Mouse (Mus musculus) spleen, postnatal 0 days (tissue): ENCODE data around the gene Calr. TPM values are rescaled to one million over a fixed set of nuclear protein-coding genes. Genes with fewer than 3 reads are reported as not detected.

ENCODE experiments used
- polyA plus RNA-seq: library from polyadenylated mRNA; unstranded; fragments of >200 nt; fragmentation: Nextera tagmentation; extraction: Ambion mirVana; gene quantifications from 2 replicates; pipeline ENCODE4 v1.2.1, GENCODE M21; 2015

Gene Calr
- polyA plus RNA-seq = 262 and 293 TPM in 2 replicates

DNA sequence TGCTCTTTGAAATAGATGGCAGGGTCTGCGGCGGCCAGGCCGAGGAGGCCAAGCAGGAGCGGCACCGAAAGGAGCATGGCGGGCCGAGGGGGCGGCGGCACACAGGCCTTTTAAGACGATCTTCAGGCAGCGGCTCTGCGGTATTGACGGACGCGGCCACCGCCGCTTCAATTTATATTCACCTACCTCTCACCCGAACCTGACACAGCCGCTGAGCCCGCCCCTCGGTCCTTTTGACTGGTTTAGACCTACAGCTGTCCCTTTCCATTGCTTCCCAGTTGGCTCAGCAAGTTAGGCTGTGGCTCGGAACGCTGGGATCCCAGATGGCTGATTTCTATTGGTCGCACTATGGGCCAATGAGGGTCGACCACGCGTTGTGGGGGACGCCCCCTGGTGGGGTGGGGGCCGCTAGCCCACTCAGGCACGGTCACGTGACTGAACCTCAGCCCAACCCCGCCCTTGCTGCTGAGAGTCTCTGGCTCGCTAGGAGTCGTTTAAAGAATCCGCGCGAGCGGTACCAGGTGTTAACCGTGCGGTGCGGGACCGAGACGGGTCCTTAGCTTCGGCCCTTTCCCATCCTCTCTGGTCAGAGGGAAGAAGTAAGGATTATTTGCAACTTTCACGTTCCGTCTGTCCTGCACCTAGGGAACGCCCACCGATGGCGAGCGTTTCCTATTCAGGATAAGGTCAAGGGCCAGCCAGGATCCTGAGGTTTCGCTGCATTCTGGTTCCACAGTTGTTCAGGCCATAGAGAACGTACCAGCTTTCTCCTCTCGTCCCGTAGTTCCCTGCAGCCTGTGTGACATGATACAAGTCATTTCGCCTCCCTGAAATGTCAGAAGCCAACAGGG lies at the start of gene Calr:
Calr (minus strand) TSS at position 213 of the 851 bp plus-strand sequence.

DNA sequence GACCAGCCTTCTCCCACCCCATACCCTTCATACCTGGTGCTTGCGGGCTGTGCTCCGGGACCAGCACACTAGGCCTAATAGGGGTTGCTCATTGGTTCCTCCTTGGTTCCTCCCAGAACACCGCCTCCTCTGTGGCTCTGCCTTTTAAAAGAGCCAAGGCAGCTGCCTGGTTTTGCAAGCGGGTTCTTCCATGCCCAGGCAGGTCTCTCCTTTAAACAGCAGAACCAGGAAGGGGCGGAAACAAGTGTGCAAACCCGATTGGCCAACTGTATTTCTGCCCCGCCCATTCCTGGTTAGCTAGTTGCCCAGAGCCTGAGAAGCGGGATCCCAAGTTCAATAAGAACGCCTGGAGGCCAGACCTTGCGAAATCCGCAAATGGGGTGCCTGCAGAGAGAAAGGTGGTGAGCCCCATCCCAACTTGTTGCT lies 47.0 kb upstream of the Calr start, which contains the start of gene Gcdh:
Gcdh (minus strand) TSS at position 213 of the 426 bp plus-strand sequence.

DNA sequence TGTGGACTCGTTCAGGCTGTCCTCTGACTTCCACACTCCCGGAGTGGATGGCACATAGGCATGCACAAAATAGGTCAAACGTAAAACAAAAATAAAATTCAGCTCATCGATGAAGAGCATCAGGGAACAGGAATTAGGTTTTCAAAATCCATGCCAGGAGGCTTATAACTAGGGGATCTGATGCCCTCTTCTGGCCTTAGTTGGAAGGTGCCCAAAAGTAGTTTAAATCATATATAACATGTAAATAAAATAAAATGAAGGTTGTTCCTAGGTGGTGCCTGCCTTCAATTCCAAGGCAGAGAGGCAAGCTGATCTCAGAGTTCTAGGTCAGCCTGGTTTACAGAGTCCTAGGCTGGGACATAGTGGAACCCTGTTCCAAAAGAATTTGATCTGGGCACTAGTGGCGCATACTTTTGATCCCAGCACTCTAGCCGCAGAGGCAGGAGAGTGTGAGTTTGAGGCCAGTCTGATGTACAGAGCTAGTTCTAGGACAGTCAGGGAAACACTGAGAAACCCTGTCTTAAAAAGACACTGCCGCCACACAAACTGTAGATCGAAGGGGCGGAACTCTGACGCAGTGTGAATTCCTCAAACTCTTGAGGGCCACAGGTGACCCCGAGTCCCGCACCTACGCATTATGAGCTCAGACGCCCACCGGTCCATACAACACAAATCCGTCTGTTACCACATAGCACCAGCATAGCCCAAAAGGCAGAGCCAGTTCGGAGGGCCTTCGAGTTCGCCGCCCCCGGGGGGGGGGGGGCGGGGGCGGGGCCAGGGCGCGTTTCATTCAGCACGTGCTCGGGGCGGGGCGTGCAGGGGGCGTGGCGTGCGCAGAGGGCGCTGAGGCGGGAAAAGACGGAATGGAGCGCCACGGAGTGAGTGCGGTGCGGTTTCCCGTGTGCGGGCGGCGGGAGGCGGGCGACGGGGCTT lies 24.9 kb upstream of the Calr start, which contains the start of gene Syce2:
Syce2 (plus strand) TSS at position 736 of the 933 bp plus-strand sequence.

DNA sequence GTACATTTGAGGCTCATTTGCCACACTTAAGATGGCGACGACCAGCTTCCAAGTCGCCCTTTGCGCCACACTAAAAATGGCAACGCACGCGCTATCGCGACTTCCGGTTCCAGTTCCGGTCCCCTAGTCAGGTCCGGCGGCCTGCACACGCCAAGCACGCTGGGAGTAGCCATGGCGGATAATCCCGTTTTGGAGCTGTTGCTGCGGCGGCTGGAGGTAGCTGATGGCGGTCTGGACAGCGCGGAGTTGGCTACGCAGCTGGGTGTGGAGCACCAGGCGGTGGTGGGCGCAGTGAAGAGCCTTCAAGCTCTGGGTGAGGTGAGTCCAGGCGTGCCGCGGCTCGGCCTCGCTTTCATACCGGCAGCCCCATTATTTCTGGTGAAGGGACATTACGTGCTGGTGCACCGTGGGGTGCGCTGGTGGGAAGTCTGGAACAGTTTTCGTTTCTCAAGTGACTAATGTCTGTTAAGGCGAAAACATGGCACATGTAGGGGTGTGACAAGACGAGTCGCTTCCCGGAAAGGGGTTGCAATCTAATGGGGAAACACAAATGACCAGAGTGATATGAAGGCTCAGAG lies 10.2 kb upstream of the Calr start, which contains the start of gene Farsa:
Farsa (plus strand) TSS at position 126 of the 578 bp plus-strand sequence.

DNA sequence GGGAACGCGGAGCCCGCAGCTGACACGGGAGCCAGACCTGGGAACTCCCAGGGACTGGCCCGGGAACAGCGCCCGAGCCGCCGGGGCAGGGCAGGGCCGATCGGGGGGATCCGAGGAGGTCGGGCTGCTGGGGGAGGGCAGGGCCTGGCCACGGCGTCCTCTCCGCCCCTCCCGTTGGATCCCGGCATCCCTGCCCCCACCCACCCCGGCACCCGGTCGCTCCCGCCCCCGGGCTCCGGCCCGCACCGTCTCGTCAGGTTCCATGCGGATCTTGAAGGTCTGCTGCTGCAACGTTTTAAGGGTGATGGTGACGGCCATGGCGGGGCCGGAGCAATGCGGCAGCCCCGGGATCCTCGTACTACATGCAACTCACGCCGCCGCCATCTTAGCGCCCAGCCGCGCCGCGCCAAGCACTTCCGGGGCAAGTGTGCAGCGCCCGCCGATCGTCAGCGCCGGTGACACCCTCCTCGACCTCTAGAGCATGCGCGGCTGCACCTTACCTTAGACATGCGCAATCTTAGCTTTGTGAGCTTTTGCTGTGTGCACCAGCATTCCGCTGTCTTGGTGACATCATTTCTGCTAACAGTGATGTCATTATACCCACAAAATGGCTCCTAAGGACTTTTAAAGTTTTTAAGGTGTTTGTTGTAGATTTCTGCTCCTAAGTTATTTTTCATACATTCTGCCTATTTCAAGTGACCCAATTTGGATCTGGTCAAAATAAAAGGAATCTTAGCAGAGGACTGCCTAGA lies 6.3 kb downstream of the Calr start, which contains the start of gene Rad23a:
Rad23a (minus strand) TSS at position 418 of the 752 bp plus-strand sequence.

DNA sequence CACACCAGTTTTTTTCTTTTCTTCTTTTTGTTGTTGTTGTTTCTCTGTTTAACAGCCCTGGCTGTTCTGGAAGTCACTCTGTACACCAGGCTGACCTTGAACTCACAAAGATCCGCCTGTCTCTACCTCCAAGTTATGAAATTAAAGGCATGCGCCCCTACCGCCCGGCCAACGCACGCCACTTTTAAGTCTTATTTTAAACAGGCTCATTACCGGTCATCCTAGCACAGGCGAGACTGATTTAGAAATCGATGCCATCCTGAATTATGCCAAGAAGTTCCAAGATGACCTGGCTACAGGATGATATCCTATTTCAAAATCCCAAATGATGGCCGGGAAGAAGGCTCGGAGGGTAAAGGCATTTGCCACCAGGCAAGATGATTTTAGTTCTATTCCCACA lies 15.2 kb downstream of the Calr start, which contains the start of gene Gadd45gip1:
Gadd45gip1 (plus strand) TSS at position 33 of the 400 bp plus-strand sequence.

DNA sequence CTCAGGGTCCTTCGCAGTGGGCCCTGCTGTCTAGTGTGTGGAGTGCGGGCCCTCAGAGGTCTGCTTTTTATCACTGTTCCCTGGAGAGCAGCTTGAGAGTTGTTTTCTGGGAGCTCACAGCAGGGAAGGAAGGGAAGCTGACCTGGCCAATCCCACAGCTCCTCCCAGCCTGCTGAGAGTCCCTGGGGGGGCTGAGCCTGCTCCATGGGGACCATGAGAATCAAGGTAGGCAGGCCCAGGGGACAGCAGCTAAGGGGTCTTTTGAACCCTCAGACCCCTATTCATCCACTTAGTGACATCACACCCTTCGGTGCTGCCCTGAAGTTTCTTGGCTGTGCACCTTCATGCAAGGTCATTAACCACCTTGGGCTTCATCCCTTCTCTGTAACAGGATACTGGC lies 24.0 kb downstream of the Calr start, which contains the start of gene Dand5:
Dand5 (minus strand) TSS at position 101 of the 400 bp plus-strand sequence.

DNA sequence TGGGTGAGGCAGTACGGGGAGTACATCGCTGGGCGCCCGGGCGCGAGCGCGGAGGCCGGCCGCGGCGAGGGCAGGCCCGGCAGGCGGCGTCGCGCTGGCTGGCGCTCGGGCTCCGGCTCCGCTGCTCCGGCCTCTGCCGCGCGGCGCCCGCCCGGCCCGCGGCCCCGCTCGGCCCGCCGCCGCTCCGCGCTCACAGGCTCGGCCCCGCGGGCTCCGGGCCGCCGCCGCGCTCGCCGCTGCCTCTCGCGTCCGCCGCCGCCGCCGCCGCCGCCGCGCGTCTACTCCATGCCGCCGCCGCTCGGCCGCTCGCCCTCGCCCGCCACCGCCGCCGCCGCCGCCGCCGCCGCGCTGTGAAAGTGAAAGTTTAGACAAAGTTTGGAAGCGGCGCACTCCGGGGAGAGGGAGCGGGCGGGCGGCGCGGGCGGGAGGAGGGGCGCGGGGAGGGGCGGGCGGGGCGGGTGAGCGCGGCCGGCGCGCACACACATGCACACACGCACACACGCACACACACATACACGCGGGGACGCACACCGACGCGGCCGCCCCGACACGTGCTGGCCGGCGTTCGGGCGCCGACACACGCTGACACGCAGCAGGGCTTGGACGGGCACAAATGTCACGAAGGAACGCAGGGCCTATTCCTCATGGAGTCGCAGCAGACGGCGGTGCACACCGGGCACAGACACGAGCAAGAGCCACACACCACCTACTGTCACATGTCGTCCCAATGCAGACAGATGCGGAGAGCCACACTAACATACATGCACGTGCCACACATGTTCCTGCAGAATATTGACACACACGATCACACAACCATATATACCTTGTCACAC lies 46.5 kb downstream of the Calr start, which contains the start of gene Nfix:
Nfix (minus strand) TSS at position 346 of the 833 bp plus-strand sequence.

Other genes starting within 250 kb of the Calr start
- gene Ier2, start 184.1 kb downstream of the Calr start, polyA plus RNA-seq = 34.3 and 41.9 TPM in 2 replicates
- 35.9 and 39.7 TPM in 2 replicates for gene Trmt1, start 160.6 kb downstream of the Calr start, polyA plus RNA-seq
- gene Nacc1, start 159.1 kb downstream of the Calr start, polyA plus RNA-seq = 7.3 and 7.6 TPM in 2 replicates
- 60.3 and 61.8 TPM in 2 replicates for gene Lyl1, start 145.5 kb downstream of the Calr start, polyA plus RNA-seq
- 17.8 and 19.5 TPM in 2 replicates for gene G430095P16Rik, start 123.9 kb downstream of the Calr start, polyA plus RNA-seq
- 14.2 and 15.5 TPM in 2 replicates for gene Nfix, start 46.6 kb downstream of the Calr start, polyA plus RNA-seq
- gene Dand5, start 24.1 kb downstream of the Calr start, polyA plus RNA-seq = 3.4 and 3.7 TPM in 2 replicates
- 42.0 and 45.4 TPM in 2 replicates for gene Gadd45gip1, start 15.4 kb downstream of the Calr start, polyA plus RNA-seq
- gene Rad23a, start 6.3 kb downstream of the Calr start, polyA plus RNA-seq = 257 and 273 TPM in 2 replicates
- 63.1 and 64.4 TPM in 2 replicates for gene Farsa, start 10.1 kb upstream of the Calr start, polyA plus RNA-seq
- 100 and 115 TPM in 2 replicates for gene Syce2, start 25.2 kb upstream of the Calr start, polyA plus RNA-seq
- 22.5 and 24.8 TPM in 2 replicates for gene Gcdh, start 47.0 kb upstream of the Calr start, polyA plus RNA-seq
- gene Klf1, start 55.0 kb upstream of the Calr start, polyA plus RNA-seq = 323 and 405 TPM in 2 replicates
- 29.2 TPM in 2 replicates for gene Dnase2a, start 61.6 kb upstream of the Calr start, polyA plus RNA-seq
- gene Mast1, start 90.4 kb upstream of the Calr start, polyA plus RNA-seq = 0.22 and 0.30 TPM in 2 replicates
- gene Rtbdn, start 100.1 kb upstream of the Calr start, polyA plus RNA-seq = 0.19 TPM in 1 of 2 replicates, not detected in the other
- not detected in 2 replicates for gene Gm49661, start 122.5 kb upstream of the Calr start, polyA plus RNA-seq
- 1,795 and 2,054 TPM in 2 replicates for gene Prdx2, start 122.7 kb upstream of the Calr start, polyA plus RNA-seq
- 139 and 165 TPM in 2 replicates for gene Rnaseh2a, start 122.8 kb upstream of the Calr start, polyA plus RNA-seq
- 22.6 and 26.1 TPM in 2 replicates for gene Junb, start 131.8 kb upstream of the Calr start, polyA plus RNA-seq
- 5.2 and 5.7 TPM in 2 replicates for gene Hook2, start 143.7 kb upstream of the Calr start, polyA plus RNA-seq
- 0.08 TPM in 1 of 2 replicates, not detected in the other for gene Best2, start 167.6 kb upstream of the Calr start, polyA plus RNA-seq
- 59.9 and 62.1 TPM in 2 replicates for gene Asna1, start 178.3 kb upstream of the Calr start, polyA plus RNA-seq
- gene Trir, start 179.9 kb upstream of the Calr start, polyA plus RNA-seq = 96.0 and 106 TPM in 2 replicates
- gene Tnpo2, start 190.0 kb upstream of the Calr start, polyA plus RNA-seq = 16.3 and 17.1 TPM in 2 replicates
- 7.7 and 11.9 TPM in 2 replicates for gene Fbxw9, start 213.1 kb upstream of the Calr start, polyA plus RNA-seq
- gene Gm5741, start 221.0 kb upstream of the Calr start, polyA plus RNA-seq = 0.51 TPM in 1 of 2 replicates, not detected in the other
- gene Dhps, start 224.8 kb upstream of the Calr start, polyA plus RNA-seq = 34.8 and 37.4 TPM in 2 replicates
- gene Wdr83os, start 233.8 kb upstream of the Calr start, polyA plus RNA-seq = 100 and 103 TPM in 2 replicates
- gene Wdr83, start 234.4 kb upstream of the Calr start, polyA plus RNA-seq = 28.5 and 33.2 TPM in 2 replicates
- 41.9 and 56.5 TPM in 2 replicates for gene Man2b1, start 236.3 kb upstream of the Calr start, polyA plus RNA-seq